Mouse (Mus musculus) heart, postnatal 14 days (tissue): Measurements from ENCODE around the gene Rad51b. TPM values are rescaled to one million over a fixed set of nuclear protein-coding genes. Genes with fewer than 3 reads are reported as not detected.

Experiments
- DNase-seq, 2 experiments: peaks; one replicate each; pipeline ENCODE4 v3.0.0; 2021 to 2022
- intact Hi-C: fragments of 180-260 bp; cut with DNase I; formaldehyde crosslinking; loops from one replicate; pipeline ENCODE4 v1.15.1; 2025
- total RNA-seq, 2 experiments: library from RNA; stranded (reverse); gene quantifications; 2 replicates each; pipeline ENCODE4 v1.2.3; 2021

Gene Rad51b
- total RNA-seq, 2 experiments from 2014 or later, result 0.79 to 0.88 TPM

DNA sequence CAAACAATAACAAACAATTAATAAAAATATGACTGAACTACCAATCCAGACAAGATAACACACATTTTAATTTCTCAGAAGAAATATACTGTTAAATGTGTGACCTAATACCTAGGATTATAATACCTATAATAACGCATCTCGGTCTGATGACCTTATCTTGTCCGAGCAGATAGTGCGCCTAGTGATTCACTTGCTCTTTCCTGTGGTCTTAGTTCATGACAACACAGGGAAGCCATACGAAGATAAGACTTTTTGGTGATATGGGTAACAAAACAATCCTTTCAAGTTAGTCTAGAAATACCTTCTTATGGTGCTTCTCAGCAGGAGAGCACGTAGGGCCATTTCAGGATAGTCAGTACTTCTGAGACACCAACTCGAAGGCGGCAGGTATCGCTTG lies 472.7 kb downstream of the Rad51b start:
- intact Hi-C loops, result no loop called here
- no peak for DNase-seq

DNA sequence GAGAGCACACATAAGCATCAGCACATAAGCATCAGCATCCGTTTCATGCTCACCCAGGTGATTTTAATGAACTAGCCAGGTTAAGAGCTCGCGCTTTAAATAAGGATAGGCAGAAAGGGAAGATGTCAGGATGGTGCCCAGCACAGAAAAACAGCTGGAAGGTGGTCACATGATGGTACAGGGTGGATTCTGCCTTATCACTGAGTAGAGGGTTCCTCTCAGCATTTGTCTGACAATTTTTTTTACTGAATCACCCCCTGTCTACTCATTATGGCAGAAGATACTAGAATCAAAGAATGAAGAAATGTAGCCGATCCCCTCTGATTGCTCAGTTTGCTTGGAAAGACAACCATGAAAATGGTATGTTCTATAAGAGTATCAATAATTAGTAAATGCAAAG lies 474.1 kb downstream of the Rad51b start:
- DNase-seq, result no peak
- intact Hi-C loops, result no loop called here

DNA sequence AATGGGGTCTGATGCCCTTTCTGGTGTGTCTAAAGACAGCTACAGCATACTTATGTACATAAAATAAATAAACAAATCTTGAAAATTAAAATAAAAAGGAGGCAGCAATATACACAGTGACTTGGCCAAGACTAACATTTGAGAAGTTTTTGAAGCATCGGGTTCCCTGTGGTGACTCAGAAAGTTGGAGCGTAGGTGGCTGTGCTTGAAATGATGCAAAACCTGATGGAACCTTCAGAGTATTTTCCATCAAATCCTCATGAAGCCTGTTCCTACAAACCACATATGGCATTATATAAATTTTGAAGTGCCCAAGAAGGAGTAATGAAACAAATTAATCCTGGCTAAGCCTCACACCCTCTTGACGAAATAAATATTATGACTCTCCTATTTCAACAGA lies 474.7 kb downstream of the Rad51b start:
- no peak for DNase-seq
- intact Hi-C loops, result no loop called here

DNA sequence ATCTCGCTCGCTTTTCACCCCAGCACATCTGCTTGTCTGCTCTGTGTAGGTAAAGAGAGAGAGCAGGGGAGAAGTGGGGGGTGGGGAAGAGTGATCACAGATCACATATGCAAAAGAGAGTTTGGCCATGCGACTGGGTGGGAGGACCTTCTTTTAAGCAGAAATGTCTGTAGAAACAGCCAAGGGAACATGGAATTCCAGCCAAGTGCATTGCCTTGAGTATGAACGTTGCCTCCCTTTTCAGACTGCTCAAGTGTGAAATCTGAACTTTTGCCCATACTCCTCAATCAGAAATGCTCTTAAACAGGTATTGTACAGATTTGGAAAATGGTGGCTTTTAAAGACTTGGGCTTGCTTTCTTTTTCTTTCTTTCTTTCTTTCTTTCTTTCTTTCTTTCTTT lies 476.2 kb downstream of the Rad51b start:
- intact Hi-C loops, result no loop called here
- no peak for DNase-seq

DNA sequence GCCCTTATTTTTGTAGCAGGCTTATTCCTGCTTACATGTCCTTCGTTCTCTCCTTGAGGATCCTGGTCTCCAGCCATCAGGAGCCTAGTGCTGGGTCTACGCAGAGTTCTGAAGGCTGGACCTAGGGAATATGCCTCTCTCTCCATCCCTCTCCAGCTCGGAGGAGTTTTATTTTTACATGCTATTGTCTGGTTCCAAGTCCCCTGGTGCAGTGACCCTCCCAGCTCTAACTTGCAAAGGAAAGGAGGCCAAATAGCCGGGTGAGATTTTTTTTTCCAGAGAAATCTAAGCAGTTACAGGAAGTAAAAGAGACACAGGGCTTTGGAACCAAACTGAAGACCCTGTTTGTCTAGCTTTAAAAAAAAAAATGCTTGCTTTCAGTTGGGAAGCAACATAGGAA lies 477.5 kb downstream of the Rad51b start:
- no peak for DNase-seq
- intact Hi-C loops, result no loop called here

DNA sequence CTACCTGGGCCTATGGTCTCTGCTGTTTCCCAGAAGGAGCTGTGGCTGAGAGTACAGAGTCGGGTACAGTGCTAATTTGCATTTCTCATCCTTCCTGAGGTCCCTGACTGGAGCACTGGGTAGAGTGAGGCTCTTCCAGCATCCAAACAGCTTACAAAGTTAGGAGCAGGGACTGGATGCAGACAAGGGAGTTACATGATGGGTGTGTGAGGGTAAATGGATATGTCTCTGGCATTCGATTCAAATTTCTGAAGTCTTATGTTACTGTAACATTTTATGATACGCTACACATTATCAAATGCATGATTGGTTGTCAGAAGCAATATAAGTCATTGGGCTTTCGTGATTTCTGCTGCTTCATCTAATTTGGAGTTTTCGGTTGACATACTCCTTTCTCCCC lies 479.7 kb downstream of the Rad51b start:
- DNase-seq, result no peak
- intact Hi-C loops, result no loop called here

DNA sequence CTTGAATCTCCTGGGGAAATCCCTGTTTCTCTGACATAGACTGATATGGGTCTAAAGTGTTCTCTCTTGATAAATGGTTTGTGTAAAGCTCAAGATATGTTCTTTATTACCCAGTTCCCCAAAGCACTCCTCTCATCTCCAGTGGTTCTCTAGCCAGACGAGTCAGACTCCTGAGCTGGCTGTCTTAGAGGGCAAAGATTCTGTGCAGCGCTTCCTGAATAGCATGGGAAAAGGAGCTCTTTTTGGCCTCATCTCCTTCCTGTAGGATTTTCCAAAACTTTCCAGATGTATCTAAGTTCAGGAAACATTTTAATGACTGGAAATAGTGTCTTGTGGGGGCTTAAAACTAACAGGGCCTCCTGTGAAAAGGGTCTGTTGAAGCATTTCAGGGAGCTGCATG lies 483.7 kb downstream of the Rad51b start:
- intact Hi-C loops, result no loop called here
- no peak for DNase-seq

DNA sequence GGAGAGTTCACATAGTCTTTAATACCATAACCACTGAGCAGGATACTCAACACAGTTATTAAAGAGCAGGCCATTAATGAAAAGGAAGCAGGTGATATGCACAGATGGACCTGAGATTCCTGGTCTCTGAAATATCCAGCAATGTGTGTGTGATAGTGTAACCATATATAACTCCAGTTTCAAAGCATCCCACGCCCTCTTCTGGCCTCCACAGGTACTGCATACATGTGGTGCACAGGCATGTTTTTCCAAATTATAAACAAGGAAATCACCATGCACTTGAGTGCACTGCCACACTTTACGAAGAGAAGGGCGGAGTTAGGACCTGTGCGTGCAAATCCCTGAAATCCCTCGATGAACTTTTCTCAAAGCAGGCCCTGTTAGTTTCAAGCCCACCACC lies 484.7 kb downstream of the Rad51b start:
- intact Hi-C loops, result no loop called here

DNA sequence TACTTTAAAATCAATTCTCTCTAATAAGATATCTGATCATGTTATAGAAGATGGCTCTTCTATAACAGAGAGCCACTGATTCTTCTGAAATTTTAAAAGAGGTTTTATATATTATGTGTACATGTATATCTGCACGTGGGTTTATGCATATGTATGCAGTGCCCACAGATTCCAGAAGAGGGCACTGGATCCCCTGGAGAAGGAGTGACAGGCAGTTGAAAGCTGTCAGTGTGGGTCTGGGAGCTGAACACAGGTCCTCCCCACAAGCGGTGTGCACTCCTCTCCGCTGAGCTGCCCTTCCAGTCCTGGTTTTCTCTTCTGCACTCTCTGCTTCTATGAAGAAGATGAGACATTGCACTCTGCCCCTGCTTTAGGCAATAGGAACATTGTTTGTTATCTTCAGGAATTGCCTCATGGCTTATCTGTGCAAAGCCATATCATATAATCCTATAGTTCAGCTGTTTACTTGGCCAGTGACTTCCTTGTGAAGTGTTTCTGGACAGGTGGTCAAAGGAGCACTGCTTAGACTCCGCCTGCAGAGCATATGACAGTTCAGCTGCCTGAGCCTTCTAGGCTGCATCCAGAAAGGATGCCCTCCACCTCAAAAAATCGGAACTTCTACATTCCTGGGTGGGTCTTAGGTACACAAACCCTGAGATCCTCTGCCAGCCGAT lies 485.5 kb downstream of the Rad51b start:
- DNase-seq, result no peak
- intact Hi-C loops, result no loop called here

More for the DNA sequence above, 484.7 kb downstream of the Rad51b start:
- DNase-seq, result no peak

DNA sequence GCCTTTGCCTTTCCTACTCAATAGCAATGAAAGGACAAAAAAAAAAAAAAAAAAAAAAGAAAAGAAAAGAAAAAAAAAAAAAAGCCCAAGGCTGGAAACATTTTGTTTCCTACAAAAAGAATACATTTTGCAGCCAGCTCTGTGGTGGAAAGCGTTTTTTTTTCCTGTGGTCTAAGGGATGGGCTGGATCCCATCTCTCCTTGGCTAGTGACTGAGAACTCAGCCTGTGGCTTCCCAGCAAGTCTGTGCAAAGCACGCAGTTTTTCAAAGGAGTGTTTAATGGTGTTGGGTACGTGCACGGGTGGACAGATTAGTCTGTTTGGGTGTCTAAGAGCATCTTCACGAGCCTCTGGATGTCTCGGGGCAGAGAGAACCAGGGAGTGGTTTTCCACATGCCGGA lies 487.1 kb downstream of the Rad51b start:
- intact Hi-C loops, result no loop called here

DNA sequence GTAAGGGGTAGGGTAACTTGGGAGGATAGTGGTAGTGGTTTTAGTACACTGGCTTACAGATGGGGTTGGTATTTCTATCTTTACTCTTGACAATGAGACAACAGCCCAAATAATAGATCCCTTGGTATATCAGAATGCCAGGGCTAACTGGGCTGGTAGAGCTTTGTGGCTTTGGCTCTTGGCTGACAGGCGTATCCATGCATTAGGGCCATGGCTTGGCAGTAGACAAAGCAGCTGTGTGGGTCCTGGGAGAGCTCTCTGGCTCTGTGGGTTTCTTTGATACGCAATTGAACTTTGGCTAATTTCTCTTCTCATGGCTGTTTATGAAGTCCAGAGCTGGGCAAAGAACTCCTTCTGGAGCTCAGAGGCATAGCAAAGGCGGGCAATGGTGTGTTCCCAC lies 488.6 kb downstream of the Rad51b start:
- no peak for DNase-seq
- intact Hi-C loops, result no loop called here

More for the DNA sequence above, 487.1 kb downstream of the Rad51b start:
- no peak for DNase-seq

DNA sequence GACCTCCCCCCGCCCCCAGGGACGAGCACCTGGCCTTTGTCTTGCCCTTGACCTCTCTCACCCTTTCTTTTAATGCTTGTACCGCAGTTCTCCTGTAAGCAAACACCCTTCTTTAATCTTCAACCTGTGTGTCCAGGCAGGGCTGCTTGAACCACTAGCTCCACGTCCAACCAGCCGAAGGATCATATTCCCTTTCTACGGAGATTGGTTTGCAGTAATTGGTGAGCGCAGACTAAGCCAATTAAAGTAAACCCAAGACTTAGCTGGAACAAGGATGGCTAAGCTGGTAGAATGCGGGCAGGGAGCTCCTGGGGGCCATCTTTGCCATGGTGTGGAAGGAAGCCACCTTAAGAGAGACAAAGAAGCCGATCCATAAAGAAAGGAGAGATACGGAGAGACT lies 490.5 kb downstream of the Rad51b start:
- intact Hi-C loops, result no loop called here
- DNase-seq, result no peak

DNA sequence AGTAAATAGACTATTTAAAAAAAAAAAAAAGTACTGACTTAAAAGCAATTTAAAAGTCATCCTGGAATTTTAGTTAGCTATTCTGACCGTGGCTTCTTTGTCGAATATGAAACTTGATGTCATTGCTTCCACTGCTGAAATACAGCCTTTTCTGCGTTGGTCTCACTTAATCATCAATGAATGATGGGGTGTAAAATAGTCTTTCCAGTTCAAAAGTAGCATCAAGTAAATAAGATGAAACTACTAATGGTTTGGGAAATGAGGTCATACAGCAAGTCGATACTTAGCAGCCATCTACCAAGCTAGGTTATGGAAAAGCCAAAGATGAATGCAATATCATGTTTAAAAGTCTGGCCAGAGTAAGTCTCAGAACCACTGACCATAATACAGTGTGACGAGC lies 491.3 kb downstream of the Rad51b start:
- no peak for DNase-seq
- intact Hi-C loops, result no loop called here

DNA sequence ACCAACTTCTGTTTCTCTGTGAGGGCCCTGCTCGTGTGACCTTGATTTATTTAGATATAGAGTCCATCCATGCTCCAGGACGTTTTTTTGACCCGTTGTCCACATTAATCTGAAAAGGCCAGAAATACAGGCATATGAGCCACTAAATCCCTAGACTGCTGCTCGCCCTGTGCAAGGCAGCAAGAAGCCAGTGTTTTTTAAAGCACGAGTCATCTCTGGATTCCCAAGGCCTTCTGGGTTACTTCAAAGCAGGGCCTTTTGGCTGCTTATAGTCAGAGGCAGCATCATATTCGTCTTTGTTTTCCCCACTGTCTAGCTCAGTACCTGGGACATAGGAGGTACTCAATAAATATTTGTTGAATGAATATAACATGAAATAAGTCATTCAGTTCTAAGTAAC lies 492.4 kb downstream of the Rad51b start:
- no peak for DNase-seq
- intact Hi-C loops, result no loop called here

DNA sequence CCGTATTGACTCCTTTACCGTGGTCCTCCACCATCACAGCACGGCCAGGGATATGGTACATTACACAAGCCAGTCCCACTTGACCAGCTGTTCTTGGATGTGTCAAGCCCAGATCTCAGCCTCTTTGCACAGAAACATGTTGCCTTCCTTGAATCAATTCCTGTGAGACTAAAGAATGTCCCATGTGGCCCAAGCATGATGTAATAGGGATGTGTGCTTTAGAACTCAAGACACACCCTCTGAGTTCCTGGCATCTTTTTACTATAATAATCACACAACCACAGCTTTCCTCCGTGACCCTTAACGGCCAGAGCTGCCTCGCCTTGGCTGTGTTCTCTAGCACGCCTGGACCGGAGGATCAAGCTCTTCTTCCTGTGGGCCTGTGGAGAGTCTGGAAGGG lies 496.3 kb downstream of the Rad51b start:
- peak; percentile 64 to 74 for DNase-seq
- intact Hi-C loops, result loop anchor here (10.0 kb wide), 1 partner anchor 179 kb away; no protein-coding TSS in a partner anchor

DNA sequence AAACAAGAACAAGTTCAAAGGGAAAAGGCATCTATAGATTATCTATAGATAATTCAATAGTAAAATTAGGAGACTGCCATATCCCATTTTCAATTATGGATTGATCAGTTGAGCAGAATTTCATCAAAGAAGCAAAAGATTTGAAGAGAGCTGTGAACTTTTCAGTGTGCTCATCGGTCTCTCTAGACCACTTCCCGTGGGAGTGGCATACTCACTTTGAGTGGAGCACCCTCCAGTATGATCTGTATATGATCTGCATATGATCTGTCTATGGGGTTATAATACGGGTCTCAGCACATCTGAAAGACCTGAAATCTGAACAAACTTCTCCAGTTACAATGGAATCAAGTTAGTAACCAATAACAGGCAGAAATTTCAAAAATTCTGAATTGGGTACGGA lies 497.7 kb downstream of the Rad51b start:
- DNase-seq, result no peak
- intact Hi-C loops, result loop anchor here (5.0 to 10.0 kb wide), 2 partner anchors 37 to 180 kb away; no protein-coding TSS in a partner anchor

DNA sequence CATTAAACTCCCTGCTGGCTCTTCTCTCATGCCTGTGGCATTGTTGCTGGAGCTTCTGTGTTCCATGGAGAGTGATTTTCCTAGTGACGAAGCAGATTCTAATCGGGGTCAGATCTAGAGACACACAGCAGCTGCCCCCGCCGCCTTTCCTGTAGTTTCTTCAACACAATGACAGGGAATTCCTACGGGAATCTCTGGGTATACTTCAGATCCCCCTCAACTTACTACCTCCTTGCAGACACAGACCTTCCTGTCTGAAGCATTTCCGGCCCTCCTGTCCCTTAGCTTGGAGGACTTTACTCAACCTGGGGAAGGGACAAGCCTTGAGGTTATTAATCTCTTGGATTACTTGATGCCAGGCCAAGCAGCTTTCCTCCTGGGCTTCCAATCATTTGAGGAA lies 499.2 kb downstream of the Rad51b start:
- intact Hi-C loops, result loop anchor here (2.0 to 10.0 kb wide), 3 partner anchors 36 to 313 kb away; no protein-coding TSS in a partner anchor
- peak in 1 of 2 experiments; percentile 21 for DNase-seq

DNA sequence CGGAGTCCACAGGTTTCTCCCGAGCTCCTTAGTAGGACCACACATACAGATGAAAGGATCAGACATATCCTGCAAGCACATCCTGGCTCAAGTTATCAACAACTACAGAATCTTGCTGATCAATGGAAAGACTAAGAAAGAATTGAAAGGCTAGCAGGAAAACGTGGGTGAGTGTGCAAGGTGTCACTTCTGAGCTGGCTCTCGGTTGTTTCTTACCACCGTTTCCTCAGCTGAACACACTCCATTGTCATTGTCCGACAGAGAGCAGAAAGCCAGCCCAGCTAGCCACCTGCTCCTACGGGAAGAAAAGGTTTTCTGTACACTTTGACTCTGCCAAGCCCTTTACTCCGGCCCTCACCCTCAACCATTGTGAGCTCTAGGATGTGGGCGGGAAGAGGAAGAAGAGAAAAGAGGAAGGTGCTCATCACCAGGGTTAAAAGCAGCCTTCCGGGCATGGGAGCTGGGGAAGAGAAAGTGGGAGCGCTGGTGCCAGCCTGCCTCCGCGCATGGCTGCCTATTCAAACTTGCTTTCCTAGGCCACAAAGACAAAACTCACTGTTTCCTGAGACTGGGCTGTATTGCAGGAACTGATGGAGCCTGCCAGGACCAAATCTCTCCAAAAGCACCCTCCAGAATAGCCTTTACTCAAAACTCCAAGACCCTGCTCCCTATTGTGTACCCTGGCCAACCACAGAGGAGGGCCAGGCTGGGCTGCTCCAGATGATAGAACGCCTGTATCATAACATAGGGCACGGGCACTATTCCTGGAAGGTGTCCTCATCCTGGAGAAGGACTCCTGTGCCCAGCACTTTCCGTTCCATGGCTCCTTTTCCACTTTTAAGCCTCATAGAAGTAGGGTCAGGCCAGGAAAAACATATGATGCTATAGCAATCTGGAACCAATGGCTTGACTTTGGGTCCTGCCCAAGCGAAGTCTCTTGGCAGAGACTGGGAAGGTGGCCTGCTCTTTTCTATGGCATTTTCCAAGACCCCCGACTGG lies 500.0 kb downstream of the Rad51b start:
- DNase-seq, result no peak

DNA sequence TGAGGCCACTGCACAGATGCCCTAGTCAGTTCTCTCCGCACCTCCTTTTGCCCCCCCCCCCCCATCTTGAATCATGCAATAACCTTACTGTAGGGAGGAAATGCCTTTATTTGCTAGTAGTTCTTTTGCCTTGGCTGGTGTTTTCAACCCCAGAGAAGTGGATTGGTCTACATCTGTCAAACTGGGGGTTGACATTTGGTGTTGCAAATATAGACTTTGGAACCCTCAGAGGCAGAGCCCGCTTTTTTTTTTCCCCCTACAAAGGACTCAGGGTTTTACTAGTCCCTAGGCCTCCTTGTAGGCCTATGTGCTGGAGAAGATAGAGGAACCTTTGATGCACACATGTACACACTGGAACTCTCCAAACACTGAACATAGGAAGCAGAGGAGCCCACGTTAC lies 501.4 kb downstream of the Rad51b start:
- no peak for DNase-seq
- intact Hi-C loops, result loop anchor here (5.0 to 10.0 kb wide), 2 partner anchors 34 to 184 kb away; no protein-coding TSS in a partner anchor

More for the DNA sequence above, 500.0 kb downstream of the Rad51b start:
- intact Hi-C loops, result loop anchor here (2.0 to 10.0 kb wide), 3 partner anchors 35 to 312 kb away; no protein-coding TSS in a partner anchor

DNA sequence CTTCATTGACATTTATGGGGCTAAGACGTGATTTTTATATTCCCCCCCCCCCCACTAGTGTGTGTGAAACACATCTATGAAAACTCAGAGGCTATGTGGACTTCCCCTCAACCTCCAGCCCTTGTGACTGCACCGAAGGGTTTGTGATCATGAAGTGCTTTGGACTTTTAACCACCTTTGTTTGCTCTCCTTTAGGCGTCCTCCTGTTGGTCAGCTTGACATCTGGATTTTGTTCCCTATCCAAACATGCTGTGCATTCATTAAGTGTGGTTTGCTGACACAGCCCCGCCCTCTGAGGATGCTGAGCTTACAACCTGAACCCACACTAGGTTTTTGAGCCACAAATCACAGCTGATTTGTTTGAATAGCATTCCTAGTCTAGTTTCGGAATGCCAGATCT lies 502.3 kb downstream of the Rad51b start:
- intact Hi-C loops, result loop anchor here (5.0 to 10.0 kb wide), 2 partner anchors 33 to 185 kb away; no protein-coding TSS in a partner anchor
- no peak for DNase-seq

DNA sequence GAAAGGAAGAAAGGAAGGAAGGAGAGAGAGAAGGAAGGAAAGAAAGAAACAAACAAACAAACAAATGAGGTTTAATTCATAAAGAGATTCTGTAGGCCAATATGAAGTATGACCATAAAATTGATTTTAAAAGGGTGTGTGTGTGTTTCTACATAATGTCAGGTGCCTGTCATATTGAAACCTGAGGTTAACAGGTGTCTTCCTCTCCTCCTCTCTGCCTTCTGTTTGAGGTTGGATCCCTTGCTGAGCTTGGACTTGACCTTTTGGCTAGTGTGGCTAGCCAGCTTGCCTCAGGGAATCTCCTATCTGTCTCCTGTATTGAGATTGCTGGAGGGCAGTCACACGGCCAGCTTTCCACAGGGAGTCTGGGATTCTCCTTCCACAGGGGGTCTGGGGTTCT lies 506.6 kb downstream of the Rad51b start:
- no peak for DNase-seq
- intact Hi-C loops, result no loop called here
